Mouse (Mus musculus) erythroid progenitor cell, adult 5-6 weeks (primary cell): ENCODE data around the gene Bhlha15. TPM values are rescaled to one million over a fixed set of nuclear protein-coding genes. Genes with fewer than 3 reads are reported as not detected.

Source experiments
- ATAC-seq: replicated peaks from 2 replicates; pipeline ENCODE4 v1.8.0; 2016; ENCODE audit warnings: moderate number of reproducible peaks, mild to moderate bottlenecking, moderate TSS enrichment, inconsistent platforms; ENCODE audit not compliant: poor library complexity, low FRiP score, severe bottlenecking
- total RNA-seq, 2 experiments: library from RNA; stranded (forward) in 1 of 2; stranded (reverse) in 1 of 2; fragments of 150-400 nt in 1 of 2; fragments of 186-747, 209-891 nt in 1 of 2; gene quantifications; 2 replicates each; pipeline versions ENCODE4 v1.2.3 to v1.2.4; 2015 to 2017; ENCODE audit warnings: low replicate concordance in 2 of 2

Gene Bhlha15
- total RNA-seq, 2 experiments from 2014 or later = not detected

GRCm38 (mm10) chr5:144188422-144188821, 1.7 kb upstream of the Bhlha15 start:
- ATAC-seq = no peak

GRCm38 (mm10) chr5:144189327-144189726, 759 bp upstream of the Bhlha15 start:
- no peak for ATAC-seq

GRCm38 (mm10) chr5:144191026-144191425, 940 bp downstream of the Bhlha15 start:
- ATAC-seq = no peak

GRCm38 (mm10) chr5:144192673-144193072, 2.6 kb downstream of the Bhlha15 start:
- no peak for ATAC-seq

- no peak for ATAC-seq
Measured at GRCm38 (mm10) chr5:144194416-144194815, 4.3 kb downstream of the Bhlha15 start.

- ATAC-seq = no peak
Measured at GRCm38 (mm10) chr5:144195567-144195966, 5.5 kb downstream of the Bhlha15 start.

GRCm38 (mm10) chr5:144200616-144201015, 10.5 kb downstream of the Bhlha15 start:
- ATAC-seq = no peak

GRCm38 (mm10) chr5:144202430-144202829, 12.3 kb downstream of the Bhlha15 start:
- ATAC-seq = no peak

GRCm38 (mm10) chr5:144203398-144203959, 13.4 kb downstream of the Bhlha15 start:
- no peak for ATAC-seq

GRCm38 (mm10) chr5:144204303-144204702, 14.2 kb downstream of the Bhlha15 start:
- no peak for ATAC-seq

- ATAC-seq = no peak
Measured at GRCm38 (mm10) chr5:144204911-144205310, 14.8 kb downstream of the Bhlha15 start.

- no peak for ATAC-seq
Measured at GRCm38 (mm10) chr5:144206069-144206468, 16.0 kb downstream of the Bhlha15 start.

GRCm38 (mm10) chr5:144207478-144207877, 17.4 kb downstream of the Bhlha15 start:
- 0 out of 2 replicates have a peak, but pooled peaks have one; percentile 16 for ATAC-seq

GRCm38 (mm10) chr5:144214453-144214852, 24.4 kb downstream of the Bhlha15 start:
- ATAC-seq = 0 out of 2 replicates have a peak, but pooled peaks have one; percentile 62

- ATAC-seq = no peak
Measured at GRCm38 (mm10) chr5:144215992-144216391, 25.9 kb downstream of the Bhlha15 start.

GRCm38 (mm10) chr5:144218061-144218460, 28.0 kb downstream of the Bhlha15 start:
- ATAC-seq = no peak

GRCm38 (mm10) chr5:144219306-144219705, 29.2 kb downstream of the Bhlha15 start:
- no peak for ATAC-seq

GRCm38 (mm10) chr5:144219936-144220335, 29.9 kb downstream of the Bhlha15 start:
- ATAC-seq = no peak

- no peak for ATAC-seq
Measured at GRCm38 (mm10) chr5:144221305-144221704, 31.2 kb downstream of the Bhlha15 start.

- no peak for ATAC-seq
Measured at GRCm38 (mm10) chr5:144222811-144223502, 32.9 kb downstream of the Bhlha15 start.

GRCm38 (mm10) chr5:144223503-144223862, 33.4 kb downstream of the Bhlha15 start, which contains the start of gene Tecpr1:
TSS of gene Tecpr1 (minus strand) at chr5:144223615.
- ATAC-seq = peak; percentile 96
